Mouse (Mus musculus): Measurements from ENCODE around the gene Atp13a2.

Gene Atp13a2

DNA sequence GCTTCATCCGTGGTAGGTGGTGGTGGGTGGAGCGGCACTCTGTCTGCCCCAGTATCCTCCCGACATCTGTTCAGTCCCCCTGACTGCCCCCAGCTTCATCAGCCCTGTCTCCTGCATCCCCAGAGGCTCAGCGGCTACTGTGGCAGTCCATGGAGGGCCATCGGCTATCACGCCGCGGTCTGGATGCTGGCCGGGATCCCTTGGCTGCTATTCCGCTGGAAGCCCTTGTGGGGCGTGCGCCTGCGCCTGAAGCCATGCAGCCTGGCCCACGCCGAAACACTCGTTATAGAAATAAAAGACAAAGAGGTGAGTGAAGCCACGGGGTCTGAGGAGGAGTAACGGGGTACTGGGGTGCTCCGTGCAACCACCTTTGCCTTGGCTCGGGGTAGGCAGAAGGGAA is 5.5 kb downstream of the Atp13a2 start:
- in situ Hi-C loops (cut with MboI; ENCODE audit: low sequenced_read_pairs): no loop called here

DNA sequence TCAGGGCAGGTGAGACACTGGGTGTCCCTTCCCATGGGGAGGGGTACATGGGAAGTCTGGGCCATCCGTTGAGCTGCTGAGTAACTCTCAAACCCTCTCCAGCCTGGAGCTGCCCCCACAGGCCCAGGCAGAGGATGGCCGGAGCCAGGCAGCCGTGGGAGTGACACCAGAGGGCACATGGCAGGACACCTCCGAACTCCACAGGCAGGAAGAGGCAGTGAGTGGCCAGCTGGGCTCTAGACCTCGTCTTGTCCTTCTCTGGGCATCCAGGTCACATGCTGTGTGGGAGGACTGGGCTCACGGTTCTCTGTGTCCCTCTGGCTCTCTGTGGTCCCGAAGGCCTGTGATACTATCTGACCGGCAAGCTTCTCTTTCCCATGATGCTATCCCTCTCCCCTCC is 7.2 kb downstream of the Atp13a2 start:
- in situ Hi-C loops (cut with MboI; ENCODE audit: low sequenced_read_pairs): no loop called here

DNA sequence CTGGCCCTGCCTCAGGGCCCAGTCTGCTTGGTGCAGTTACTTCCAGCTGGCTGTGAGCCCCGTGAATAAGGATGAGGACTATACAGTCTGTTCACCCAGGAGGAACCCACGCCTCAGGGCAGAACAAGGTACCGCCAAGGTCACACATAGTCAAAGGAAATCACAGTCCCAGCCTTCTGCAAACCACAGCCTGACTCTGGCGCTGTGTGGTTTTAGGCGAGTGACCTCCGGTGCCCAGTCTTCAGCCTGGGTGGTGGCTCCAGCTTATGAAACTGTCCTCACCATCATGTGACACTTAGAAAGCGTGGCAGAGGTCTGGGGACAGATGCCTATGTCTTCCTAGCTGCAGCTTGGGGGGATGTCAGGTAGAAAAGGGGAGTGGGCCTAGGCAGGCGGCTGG is 9.1 kb downstream of the Atp13a2 start:
- in situ Hi-C loops (cut with MboI; ENCODE audit: low sequenced_read_pairs): no loop called here

DNA sequence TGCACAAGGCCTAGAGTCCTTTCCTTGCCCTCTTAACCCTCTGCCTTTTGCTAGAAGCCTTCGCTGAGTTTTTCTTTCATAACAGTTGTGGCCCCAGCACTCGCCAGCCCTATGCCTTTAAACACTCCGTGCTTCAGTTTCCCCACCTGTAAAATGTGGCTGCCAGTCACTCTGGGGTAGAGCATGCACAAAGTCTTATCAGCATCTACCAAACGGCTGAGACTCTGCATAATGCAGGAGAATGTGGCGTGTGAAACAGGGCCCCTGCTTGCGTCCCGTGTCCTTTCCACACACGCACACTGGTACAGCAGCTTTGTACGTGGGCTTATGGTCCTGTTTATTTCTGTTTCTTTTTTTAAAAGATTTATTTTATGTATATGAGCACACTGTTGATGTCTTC is 10.1 kb downstream of the Atp13a2 start:
- in situ Hi-C loops (cut with MboI; ENCODE audit: low sequenced_read_pairs): no loop called here

DNA sequence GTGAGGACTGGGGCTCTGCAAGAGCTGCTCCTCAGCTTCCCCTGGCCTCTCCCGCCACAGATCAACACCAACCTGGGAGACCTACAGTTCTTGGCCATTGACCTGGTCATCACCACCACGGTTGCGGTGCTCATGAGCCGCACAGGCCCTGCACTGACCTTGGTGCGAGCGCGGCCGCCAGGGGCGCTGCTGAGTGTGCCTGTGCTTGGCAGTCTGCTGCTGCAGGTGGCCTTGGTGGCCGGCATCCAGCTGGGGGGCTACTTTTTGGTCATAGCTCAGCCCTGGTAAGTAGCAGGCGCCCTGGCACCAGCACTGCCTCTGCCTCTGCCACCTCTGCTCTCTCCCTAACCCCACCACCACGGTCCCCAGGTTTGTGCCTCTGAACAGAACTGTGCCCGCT is 19.3 kb downstream of the Atp13a2 start:
- in situ Hi-C loops (cut with MboI; ENCODE audit: low sequenced_read_pairs): no loop called here

DNA sequence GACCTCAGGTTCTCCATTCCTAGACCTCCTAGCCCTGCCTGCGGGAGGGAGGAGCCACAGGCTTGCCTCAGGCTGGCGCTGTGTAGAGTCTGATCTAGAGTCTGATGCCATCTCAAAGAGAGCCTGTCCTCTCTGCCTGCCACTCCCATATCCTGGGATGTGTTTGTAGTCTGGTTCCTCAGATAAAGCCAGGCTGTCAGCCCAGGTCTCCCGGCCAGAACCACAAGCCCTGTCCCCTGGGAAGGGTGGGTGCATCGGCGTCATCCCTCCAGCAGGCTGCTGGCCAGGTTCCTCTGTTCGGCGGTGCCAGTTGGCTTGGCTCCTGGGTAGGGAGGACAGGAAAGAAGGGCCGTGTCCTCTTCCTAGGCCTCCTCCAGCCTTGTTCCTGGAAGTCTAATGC is 21.4 kb downstream of the Atp13a2 start:
- in situ Hi-C loops (cut with MboI; ENCODE audit: low sequenced_read_pairs): no loop called here

DNA sequence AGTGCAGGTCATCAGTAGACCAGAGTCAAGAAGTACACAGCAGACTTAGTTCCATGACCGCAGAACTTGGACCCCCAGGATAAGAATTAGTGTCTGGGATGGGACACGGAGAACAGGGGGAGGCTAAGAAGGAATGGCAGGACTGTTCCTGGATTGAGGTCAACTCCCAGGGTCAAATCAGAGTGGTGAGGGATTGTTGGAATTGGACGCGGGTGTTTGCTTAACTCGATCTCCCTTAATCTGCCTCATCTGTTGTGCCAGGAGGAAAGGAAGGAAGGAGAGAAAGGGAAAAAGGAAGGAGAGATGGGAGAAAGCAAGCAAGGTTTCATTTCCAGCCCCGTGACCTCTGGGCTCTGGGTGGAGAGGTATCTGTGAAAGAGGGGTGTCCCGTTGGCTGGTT is 23.4 kb downstream of the Atp13a2 start, which contains the start of gene Mfap2:
Gene Mfap2 (plus strand): TSS at position 301 of the 400 bp plus-strand sequence.
- in situ Hi-C loops (cut with MboI; ENCODE audit: low sequenced_read_pairs): no loop called here

DNA sequence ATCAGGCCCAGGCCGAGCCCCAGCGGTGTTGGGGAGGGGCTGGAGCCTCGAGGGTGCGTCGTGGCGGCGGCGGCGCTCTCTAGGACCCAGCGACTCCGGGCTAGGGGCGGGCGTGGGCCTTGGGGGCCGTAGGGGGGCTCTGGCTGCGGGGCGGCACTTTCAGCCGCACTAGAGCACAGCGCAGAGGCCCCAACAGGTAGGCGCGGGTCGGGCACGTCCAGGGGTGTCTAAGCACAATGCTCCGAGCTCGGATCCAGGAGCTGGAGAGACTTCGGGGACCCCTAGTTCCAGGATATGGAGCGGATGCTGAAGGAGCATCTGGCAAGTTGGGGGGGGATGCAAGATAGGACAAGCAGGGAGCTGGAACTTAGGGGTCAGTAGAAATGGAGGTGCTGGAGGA is 23.9 kb downstream of the Atp13a2 start:
- in situ Hi-C loops (cut with MboI; ENCODE audit: low sequenced_read_pairs): no loop called here

DNA sequence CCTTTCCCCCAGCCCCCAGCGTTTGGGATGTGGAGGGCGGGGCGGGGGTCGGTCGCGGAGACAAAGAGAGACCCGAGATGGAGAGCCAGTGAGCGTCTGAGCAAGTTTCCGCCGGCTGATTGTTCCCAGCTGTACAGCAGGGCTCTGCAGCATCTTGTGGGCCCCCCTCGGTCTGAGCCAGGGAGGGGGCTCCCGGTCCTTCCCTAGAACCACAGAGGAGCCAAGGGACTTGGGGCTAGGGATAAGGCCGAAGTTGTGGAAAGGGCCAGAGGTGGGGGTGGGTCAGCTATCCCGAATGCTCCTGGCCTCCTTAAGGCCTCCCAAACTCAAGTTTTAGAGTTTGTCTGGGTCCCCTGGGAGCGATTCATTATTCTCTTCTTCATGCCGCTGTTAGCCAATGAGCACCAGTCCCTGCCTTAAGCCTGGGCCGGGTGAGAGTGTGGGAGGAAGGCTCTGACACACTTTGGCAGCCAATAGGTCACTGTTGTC is 24.3 kb downstream of the Atp13a2 start:
- in situ Hi-C loops (cut with MboI; ENCODE audit: low sequenced_read_pairs): no loop called here

DNA sequence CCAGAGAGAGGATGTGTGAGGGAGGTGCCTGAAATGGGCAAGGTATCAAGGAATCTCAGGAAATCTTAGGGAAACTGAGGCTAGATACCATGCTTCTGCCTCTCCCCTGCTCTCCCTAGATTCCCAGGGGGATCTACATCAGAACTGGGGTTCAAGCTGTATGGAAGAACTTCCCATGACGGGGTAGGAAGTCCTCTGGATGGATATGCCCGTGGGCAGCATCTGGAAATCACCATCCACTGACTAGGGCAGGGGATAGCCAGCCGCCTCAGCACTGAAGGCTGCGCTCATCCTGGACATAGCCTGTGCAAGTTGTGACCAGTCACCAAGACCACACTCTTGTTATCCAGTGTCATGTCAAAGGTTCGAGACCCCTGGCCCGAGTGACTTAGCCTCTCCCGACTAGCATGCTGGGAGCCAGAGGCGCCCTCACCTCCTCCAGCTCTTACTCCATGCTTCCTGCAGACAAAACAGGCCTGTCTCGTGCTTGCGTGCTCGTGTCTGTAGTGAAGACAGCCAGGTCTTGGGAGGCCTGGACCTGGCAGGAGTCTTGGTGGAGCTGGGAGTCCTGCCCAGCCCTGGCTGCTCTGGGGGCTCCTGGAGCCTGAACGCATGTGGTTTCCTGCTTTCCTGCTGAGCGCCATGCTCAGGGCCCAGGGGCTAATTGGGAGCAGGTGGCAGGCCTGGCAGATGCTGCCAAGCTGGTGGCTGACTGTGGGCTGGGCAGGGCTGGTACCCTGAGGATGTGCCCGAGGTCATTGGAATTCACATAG is 25.1 kb downstream of the Atp13a2 start:
- in situ Hi-C loops (cut with MboI; ENCODE audit: low sequenced_read_pairs): no loop called here

DNA sequence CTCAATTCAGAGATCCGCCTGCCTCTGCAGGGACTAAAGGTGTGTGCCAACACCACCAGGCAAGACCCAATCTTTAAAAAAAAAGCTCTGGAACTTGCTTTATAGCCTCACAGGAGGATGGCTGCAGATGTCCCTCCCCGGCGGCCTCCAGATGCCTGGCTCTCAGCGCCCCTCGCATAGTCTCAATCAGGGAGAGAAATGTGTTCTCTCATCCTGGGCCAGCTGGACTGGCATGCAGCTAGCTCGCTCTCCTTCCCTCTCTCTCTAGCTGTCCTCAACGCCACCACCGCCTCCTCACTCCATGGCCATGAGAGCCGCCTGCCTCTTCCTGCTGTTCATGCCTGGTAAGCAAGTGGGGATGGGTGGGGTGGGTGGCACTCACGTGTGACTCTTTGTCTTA is 25.9 kb downstream of the Atp13a2 start:
- in situ Hi-C loops (cut with MboI; ENCODE audit: low sequenced_read_pairs): no loop called here

DNA sequence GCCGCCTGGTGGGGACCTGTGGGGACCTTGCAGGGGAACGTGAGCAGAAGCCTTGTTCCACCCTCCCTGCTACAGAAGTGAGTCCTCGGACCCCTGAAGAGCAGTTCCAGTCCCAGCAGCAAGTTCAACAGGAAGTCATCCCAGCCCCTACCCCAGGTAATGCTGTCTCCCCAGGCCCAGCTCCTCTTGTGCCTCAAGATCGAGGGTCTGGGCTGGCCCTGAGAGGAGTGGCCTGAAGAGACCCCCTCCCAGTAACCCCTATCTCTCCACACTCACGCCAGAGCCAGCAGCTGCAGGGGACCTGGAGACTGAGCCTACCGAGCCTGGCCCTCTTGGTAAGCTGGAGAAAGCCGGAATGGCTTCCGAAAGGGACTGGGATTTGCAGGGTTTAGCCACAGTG is 27.4 kb downstream of the Atp13a2 start:
- in situ Hi-C loops (cut with MboI; ENCODE audit: low sequenced_read_pairs): no loop called here

DNA sequence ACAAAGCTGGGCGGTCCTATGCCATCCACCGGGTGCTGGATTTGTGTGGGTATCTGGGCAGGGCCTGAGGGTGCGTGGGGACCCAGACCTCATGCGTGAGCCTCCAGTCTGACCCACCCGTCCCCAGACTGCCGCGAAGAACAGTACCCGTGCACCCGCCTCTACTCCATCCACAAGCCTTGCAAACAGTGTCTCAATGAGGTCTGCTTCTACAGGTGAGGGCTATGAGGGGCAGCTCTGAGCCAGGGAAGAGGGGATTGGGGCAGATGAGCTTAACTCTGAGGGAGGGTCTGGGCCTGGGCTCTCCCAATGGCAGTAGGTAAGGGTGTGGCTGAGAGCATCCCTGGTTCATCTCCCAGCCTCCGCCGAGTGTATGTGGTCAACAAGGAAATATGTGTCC is 28.2 kb downstream of the Atp13a2 start:
- in situ Hi-C loops (cut with MboI; ENCODE audit: low sequenced_read_pairs): no loop called here

DNA sequence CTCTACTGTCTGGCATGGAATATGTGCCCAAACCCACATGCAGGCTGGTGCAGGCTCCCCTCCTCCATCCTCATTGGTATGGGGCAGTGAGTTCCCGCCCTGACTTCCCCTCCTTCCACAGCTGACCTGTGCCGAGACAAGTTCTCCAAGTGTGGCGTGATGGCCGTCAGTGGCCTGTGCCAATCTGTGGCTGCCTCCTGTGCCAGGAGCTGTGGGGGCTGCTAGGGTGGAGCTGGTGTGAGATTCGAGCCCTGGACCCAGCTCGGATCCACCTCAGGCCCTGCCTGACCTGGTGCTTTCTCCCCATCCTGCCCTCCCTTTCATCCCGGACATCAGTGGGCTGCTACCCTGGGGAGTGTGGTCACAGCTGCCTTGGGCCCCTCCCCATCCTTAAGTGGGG is 28.7 kb downstream of the Atp13a2 start:
- in situ Hi-C loops (cut with MboI; ENCODE audit: low sequenced_read_pairs): no loop called here

DNA sequence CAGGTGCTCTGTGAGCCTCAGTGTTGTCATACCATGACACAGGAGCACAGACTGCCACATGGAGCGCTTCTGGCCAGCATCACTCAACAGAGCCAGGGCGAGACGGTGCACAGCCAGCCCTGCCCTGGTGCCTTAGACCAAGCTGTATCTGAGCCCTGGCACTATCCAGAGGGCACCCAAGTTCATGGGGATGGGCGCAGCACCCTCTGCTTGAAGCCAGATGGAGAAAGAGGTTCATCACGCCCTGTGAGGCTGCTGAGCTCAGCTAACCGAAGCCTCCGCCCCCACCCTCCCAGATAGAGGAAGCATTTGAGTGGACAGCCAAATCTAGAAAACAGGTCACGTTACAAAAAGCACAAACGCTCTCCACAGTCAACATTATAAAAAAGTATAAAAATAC is 29.6 kb downstream of the Atp13a2 start:
- in situ Hi-C loops (cut with MboI; ENCODE audit: low sequenced_read_pairs): no loop called here

DNA sequence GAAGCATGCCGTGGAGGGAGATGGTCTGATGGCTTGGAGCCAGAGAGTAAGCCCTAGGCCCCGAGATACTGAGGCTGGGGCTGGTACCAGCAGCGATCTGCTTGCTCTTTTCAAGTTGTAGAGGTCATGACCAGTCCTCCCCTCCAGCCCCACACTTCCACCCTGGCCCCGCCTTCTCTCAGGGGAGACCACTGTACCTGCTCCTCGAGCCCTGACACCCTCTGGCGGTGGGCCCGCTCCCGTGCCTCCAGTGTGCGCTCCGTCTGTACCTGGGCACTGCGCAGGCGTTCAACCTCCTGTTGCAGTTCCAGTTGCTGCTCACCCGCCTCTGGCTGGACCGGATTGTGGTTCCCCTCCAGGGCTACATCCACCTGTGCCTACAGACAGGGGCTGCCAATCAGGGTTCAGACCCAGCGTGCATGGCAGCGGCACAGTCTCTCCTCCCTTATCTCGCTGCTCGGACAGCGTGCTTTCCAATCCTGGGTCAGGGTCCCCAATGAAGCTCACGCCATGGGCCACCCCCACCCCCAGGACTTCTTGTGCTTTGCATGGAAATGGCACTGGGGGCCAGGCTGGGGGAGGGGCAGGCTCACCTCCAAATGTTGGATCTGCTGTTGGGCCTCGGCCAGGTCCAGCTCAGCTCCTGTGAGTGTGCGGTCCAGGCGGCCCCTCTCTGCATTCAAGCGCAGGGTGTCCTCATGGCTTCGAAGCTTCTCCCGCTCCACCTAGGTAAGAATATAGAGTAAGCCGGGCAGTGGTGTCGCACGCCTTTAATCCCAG is 31.2 kb downstream of the Atp13a2 start:
- in situ Hi-C loops (cut with MboI; ENCODE audit: low sequenced_read_pairs): no loop called here

DNA sequence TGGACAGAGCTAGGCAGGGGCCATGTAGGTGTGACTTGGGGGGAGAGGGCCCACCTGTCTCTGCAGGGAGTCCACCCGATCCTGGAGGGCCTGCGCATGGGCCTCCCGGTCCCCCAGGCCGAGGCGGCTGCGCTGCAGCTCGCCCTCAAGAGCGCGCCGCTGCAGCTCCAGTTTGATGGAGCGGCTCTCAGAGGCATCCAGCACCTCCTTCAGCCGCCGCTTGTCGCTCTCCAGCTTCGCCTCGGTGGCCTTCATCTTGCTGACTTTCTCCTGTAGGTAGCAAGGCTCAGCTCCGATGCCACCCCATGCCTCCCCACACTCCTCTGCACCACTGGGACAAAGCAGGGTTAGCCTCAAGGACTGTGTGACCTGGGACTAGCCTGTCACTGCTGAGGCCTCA is 33.5 kb downstream of the Atp13a2 start:
- in situ Hi-C loops (cut with MboI; ENCODE audit: low sequenced_read_pairs): no loop called here

DNA sequence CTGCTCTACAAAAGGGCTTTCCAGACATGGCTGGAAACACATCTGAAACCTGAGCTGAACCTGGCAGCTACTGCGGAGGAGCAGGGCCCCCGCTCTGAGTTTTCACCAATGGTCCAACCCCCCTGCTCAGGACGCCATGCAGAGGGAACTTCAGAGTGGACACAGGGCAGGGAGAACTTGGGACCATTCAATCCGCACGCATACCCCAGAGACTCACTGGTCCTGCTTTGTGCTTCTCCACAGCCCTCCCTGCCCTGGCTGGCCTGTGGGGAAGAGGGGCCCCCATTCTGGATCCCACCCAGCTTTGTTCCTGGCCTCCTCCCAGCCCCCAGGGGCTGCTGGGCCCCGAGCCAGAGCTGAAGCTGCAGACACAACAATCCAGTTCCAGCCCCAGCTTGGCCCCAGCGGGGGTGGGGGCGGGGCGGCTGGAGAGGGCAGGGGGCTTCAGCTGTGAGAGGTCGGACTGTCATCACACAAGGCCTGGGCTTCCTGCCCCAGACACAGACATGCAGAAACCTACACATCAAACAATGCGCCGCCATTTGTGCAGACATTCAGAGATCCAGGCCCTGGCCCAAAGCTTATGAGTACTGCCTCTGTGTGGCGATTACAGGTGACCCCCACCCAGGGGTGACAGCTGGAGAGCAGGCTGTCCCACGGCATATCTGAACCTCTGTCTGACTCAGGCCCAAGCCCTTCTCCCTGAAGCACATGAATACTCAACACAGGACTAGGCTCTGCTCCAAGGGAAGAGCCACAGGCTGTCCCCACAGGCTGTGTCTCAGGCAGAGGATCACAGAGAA is 34.3 kb downstream of the Atp13a2 start:
- in situ Hi-C loops (cut with MboI; ENCODE audit: low sequenced_read_pairs): no loop called here

DNA sequence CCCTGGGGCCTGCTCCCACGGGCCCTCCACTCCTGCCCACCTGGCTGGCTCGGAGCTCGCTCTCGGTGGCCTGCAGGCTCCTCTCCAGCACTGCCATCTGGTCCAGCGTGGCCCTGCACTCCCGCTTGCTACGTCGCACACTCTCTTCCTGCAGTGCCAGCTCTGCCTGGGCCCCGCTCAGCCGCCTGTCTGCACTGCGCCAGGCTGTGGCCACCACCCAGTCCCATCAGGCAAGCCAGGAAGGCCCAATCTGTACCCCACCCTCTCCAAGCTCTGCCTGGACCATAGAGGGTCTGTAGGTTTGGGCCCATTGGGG is 34.9 kb downstream of the Atp13a2 start:
- in situ Hi-C loops (cut with MboI; ENCODE audit: low sequenced_read_pairs): no loop called here

DNA sequence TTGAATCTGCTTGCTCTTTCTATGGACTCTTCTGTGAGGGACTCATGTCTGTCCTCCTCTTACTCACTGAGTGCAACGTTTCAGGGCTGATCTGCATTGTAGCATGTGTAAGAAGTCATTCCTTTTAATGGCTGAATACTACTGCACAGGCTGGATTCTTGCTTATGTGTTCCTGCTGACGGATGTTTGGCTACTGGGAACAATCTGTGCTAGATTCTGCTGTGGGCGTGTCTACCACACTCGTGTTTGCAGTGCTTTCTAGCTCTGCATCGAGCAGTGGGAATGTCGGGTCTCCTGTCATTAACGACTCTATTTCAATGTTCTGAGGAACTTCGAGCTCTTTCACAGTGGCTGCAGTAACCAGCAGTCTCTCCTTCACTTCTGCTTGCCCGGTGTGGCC is 37.4 kb downstream of the Atp13a2 start:
- in situ Hi-C loops (cut with MboI; ENCODE audit: low sequenced_read_pairs): no loop called here

DNA sequence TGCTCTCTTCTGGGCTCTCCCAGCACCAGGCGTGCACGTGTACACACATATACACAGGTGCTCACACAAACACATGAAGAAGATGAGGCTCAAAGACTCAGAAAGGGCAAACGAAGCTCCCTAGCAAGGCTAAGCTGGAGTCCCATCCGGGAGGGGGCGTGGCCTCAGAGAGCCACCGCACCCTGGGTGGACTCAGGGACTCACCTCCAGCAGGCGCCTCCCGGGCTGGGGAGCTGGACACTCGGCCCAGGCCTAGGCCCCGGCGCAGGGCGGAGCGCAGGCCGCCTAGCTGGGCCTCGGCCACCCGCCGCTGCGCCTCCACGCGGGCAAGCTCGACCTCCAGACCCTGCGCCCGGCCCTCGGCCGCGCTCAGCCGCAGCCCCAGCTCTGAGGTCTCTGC is 38.3 kb downstream of the Atp13a2 start:
- in situ Hi-C loops (cut with MboI; ENCODE audit: low sequenced_read_pairs): no loop called here
